Comparison of ENCODE assay signal across 8 mouse cellular contexts in the genomic region with DNA sequence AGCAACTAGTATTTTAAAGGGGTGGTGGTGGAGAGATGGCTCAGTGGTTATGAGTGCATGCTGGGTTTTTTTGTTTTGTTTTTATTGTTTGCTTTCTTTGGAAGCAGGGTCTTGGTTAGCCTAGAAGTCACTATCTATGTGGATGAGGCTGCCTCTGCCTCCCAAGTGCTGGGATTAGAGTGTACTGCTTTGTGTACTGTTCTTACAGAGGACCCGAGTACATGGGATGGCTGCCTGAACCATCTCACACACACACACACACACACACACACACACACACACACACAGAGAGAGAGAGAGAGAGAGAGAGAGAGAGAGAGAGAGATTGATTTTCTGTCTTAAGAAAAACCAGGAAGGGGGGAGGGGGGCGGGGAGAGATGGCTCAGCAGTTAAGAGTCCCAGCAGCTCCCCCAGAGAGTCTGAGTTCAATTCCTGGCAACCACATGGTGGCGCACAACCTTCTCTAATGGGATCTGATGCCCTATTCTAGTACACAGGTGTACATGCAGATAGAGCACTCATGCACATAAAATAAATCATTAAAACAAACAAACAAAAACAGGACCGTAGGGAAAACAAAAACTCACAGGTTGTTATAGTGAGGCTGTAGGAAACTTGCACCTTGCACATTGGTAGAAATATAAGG. TPM values are rescaled to one million over a fixed set of nuclear protein-coding genes. Genes with fewer than 3 reads are reported as not detected.
A peak's percentile ranks its signal among the peaks of the same experiment; 100 is the strongest.
DNase-seq lines count a peak whose midpoint lies in the region; ATAC-seq and TF ChIP-seq lines count a peak whose summit lies in the region.

No protein-coding gene starts in this region.

- H3K4me3 ChIP-seq in bone marrow macrophage, adult 2 months (ENCODE audit: insufficient read depth, low read length) = no peak overlapping the region
- no peak overlapping the region for H3K4me3 ChIP-seq in forebrain, embryonic 11.5 days (ENCODE audit: low read depth, low read length)
- no peak overlapping the region for H3K4me3 ChIP-seq in spleen, adult 2 months (ENCODE audit: extremely low read depth, insufficient read depth, insufficient read length)

- DNase-seq in urinary bladder, postnatal 36 days (ENCODE audit: low spot score in 2 of 2) = peak; percentile 24 to 25
- DNase-seq in urinary bladder, adult 18-20 months (ENCODE audit: low spot score in 2 of 2) = no peak
- DNase-seq in forebrain, embryonic 11.5 days (ENCODE audit: low spot score) = peak; percentile 66
- peak; percentile 67 for DNase-seq in kidney, adult 9 months
- DNase-seq in lung, postnatal 14 days = peak; percentile 66
- peak; percentile 47 to 72 for DNase-seq in spleen, adult 2 months (ENCODE audit: low read depth in 1 of 2, low spot score in 2 of 2)

- 28% methylated on average over 4 of the region's 4 CpGs for WGBS in forebrain, embryonic 11.5 days
- 21% methylated on average over 4 of the region's 4 CpGs for WGBS in spleen, adult 2 months

- no peaks in the 10 kb centered on the region for H3K4me1 ChIP-seq in bone marrow macrophage, adult 2 months (ENCODE audit: control insufficient read depth, insufficient read depth, low read length)
- H3K4me1 ChIP-seq in forebrain, embryonic 11.5 days (replicated peaks; ENCODE audit: control insufficient read depth, insufficient read depth, low read length) = no peaks in the 10 kb centered on the region
- no peaks in the 10 kb centered on the region; the same call in 1 of the 2 replicates for H3K4me1 ChIP-seq in spleen, adult 2 months (ENCODE audit: control insufficient read depth, insufficient read depth, insufficient read length)

- TF ChIP-seq POLR2A in bone marrow macrophage, adult 2 months (IDR thresholded peaks at IDR 0.05; ENCODE audit: borderline replicate concordance, low read depth, low read length) = no peak
- no peak for TF ChIP-seq POLR2A in spleen, adult 2 months (IDR thresholded peaks at IDR 0.05; ENCODE audit: low read depth, low read length)

- H3K9me3 ChIP-seq in forebrain, embryonic 11.5 days (ENCODE audit: control insufficient read depth, low read length) = no peaks in the 10 kb centered on the region

- no peaks in the 10 kb centered on the region for H3K36me3 ChIP-seq in forebrain, embryonic 11.5 days (ENCODE audit: control insufficient read depth, insufficient read depth, low read length)
- H3K36me3 ChIP-seq in spleen, adult 2 months (ENCODE audit: control insufficient read depth, insufficient read depth, low read length) = no peaks in the 10 kb centered on the region

- no peak overlapping the region for H3K9ac ChIP-seq in forebrain, embryonic 11.5 days (ENCODE audit: low read length)

- H3K27me3 ChIP-seq in forebrain, embryonic 11.5 days (ENCODE audit: control insufficient read depth, insufficient read depth, low read length) = no peaks in the 10 kb centered on the region
- no peaks in the 10 kb centered on the region for H3K27me3 ChIP-seq in spleen, adult 2 months (ENCODE audit: control insufficient read depth, insufficient read depth, low read length)

- H3K4me2 ChIP-seq in forebrain, embryonic 11.5 days (ENCODE audit: low read depth, low read length, severe bottlenecking) = no peak overlapping the region

- peak; percentile 46; the same call in 1 of the 2 replicates for ATAC-seq in forebrain, embryonic 11.5 days (replicated peaks; ENCODE audit: low FRiP score)
- no peak for ATAC-seq in monocyte, adult 5-6 weeks (replicated peaks; ENCODE audit: insufficient number of reproducible peaks, low FRiP score, low TSS enrichment, poor library complexity, severe bottlenecking)

- H3K27ac ChIP-seq in bone marrow macrophage, adult 2 months (ENCODE audit: insufficient read depth, low read depth, low read length) = no peak overlapping the region
- no peak overlapping the region for H3K27ac ChIP-seq in forebrain, embryonic 11.5 days (ENCODE audit: low read depth, low read length)
- no peak overlapping the region for H3K27ac ChIP-seq in spleen, adult 2 months (ENCODE audit: insufficient read depth, low read length)

- 0 out of 2 replicates have a peak, but pooled peaks have one; percentile 38 for TF ChIP-seq CTCF in bone marrow macrophage, adult 2 months (IDR thresholded peaks at IDR 0.05; ENCODE audit: low read depth, low read length)
- TF ChIP-seq CTCF in spleen, adult 2 months (IDR thresholded peaks at IDR 0.05; ENCODE audit: extremely low read depth, insufficient read depth, insufficient read length, insufficient replicate concordance) = peak; percentile 55; the same call in 1 of the 2 replicates

RNA-seq across cellular contexts. Expression of gene Tmem86b, which starts 7.6 kb away (rescaled TPM):
- 10.9 and 14.8 TPM in 2 replicates for polyA plus RNA-seq in bone marrow macrophage, adult 2 months (2012; ENCODE audit: insufficient read depth, insufficient read length, missing spikeins)
- 2.3 and 3.4 TPM in 2 replicates for polyA plus RNA-seq in forebrain, embryonic 11.5 days (2014; fragmentation: Nextera tagmentation; extraction: Ambion mirVana)
- polyA plus RNA-seq in spleen, adult 2 months (2012; rRNA removed) = 31.9 and 32.7 TPM in 2 replicates
- 18.1 to 27.9 TPM (median 21.7 TPM) in 3 replicates for total RNA-seq in monocyte, adult 5-6 weeks (2017)

RNA-seq across cellular contexts. Expression of gene Ptprh, which starts 19.8 kb away (rescaled TPM):
- polyA plus RNA-seq in bone marrow macrophage, adult 2 months (2012; ENCODE audit: insufficient read depth, insufficient read length, missing spikeins) = not detected in 2 replicates
- polyA plus RNA-seq in forebrain, embryonic 11.5 days (2014; fragmentation: Nextera tagmentation; extraction: Ambion mirVana) = not detected in 2 replicates
- 0.07 and 0.11 TPM in 2 replicates for polyA plus RNA-seq in spleen, adult 2 months (2012; rRNA removed)
- total RNA-seq in monocyte, adult 5-6 weeks (2017) = 0.39 TPM in 1 of 3 replicates, not detected in the others

RNA-seq across cellular contexts. Expression of gene Ppp6r1, which starts 35.2 kb away (rescaled TPM):
- 84.8 and 90.0 TPM in 2 replicates for polyA plus RNA-seq in bone marrow macrophage, adult 2 months (2012; ENCODE audit: insufficient read depth, insufficient read length, missing spikeins)
- polyA plus RNA-seq in forebrain, embryonic 11.5 days (2014; fragmentation: Nextera tagmentation; extraction: Ambion mirVana) = 6.6 and 7.1 TPM in 2 replicates
- polyA plus RNA-seq in spleen, adult 2 months (2012; rRNA removed) = 136 and 159 TPM in 2 replicates
- 101 to 191 TPM (median 127 TPM) in 3 replicates for total RNA-seq in monocyte, adult 5-6 weeks (2017)

Comparison
In these comparisons a context has a peak if more than half of its experiments do, and no peak if none do; other contexts are left out.
1. DNase-seq: peak in urinary bladder, postnatal 36 days (2 of 2), forebrain, embryonic 11.5 days (single experiment), kidney, adult 9 months (single experiment), lung, postnatal 14 days (single experiment) and spleen, adult 2 months (2 of 2); none in urinary bladder, adult 18-20 months (0 of 2).
2. RNA of gene Ppp6r1, which starts 35.2 kb away (polyA plus RNA-seq): 136 to 159 TPM in spleen, adult 2 months and 84.8 to 90.0 TPM in bone marrow macrophage, adult 2 months; 6.6 to 7.1 TPM in forebrain, embryonic 11.5 days; every median in the first group is over 10 times any median in the second.